Mouse (Mus musculus) kidney, embryonic 15.5 days (tissue): ENCODE measurements at regions not wholly inside any gene's neighbourhood (a gene's known extent, or its start where the extent isn't known, plus 50 kb on each side); places are given as distances from the start of the nearest gene placed in this dataset.

Experiments
- ATAC-seq: fragments of 200-750 bp; cut with Nextera tagmentation; replicated peaks from 2 replicates; pipeline ENCODE4 v1.8.0; 2017; ENCODE audit warnings: moderate TSS enrichment; ENCODE audit not compliant: low FRiP score
- H3K27ac ChIP-seq: fragments of 300-500 bp; sonication (generic); 2 replicates; pipeline ENCODE4 v1.5.1; 2015; ENCODE audit warnings: mild to moderate bottlenecking, inconsistent platforms
- H3K27me3 ChIP-seq: fragments of 300-500 bp; sonication (generic); 2 replicates; pipeline ENCODE4 v1.6.1; 2015; ENCODE audit warnings: inconsistent platforms
- H3K36me3 ChIP-seq: fragments of 300-500 bp; sonication (generic); 2 replicates; pipeline ENCODE4 v1.6.1; 2015; ENCODE audit warnings: inconsistent platforms
- H3K4me1 ChIP-seq: fragments of 300-500 bp; sonication (generic); 2 replicates; pipeline ENCODE4 v1.6.1; 2015; ENCODE audit warnings: inconsistent platforms
- H3K4me2 ChIP-seq: fragments of 300-500 bp; sonication (generic); 2 replicates; pipeline ENCODE4 v1.6.1; 2015; ENCODE audit warnings: moderate library complexity, mild to moderate bottlenecking, inconsistent platforms
- H3K4me3 ChIP-seq: fragments of 300-500 bp; sonication (generic); replicated peaks from 2 replicates; pipeline ENCODE4 v1.5.1; 2015; ENCODE audit warnings: mild to moderate bottlenecking, inconsistent platforms
- H3K9ac ChIP-seq: fragments of 300-500 bp; sonication (generic); 2 replicates; pipeline ENCODE4 v1.6.1; 2015; ENCODE audit warnings: mild to moderate bottlenecking, inconsistent platforms
- H3K9me3 ChIP-seq: fragments of 300-500 bp; sonication (generic); replicated peaks from 2 replicates; pipeline ENCODE4 v1.6.1; 2016; ENCODE audit warnings: inconsistent platforms
- WGBS: fragments of 180-500 bp; shearing (Covaris S2); methylation state at CpG from one replicate; pipeline ENCODE4 v1.1.7; 2015; ENCODE audit warnings: mixed read lengths; 5-methylcytosine and 5-hydroxymethylcytosine counted together

DNA sequence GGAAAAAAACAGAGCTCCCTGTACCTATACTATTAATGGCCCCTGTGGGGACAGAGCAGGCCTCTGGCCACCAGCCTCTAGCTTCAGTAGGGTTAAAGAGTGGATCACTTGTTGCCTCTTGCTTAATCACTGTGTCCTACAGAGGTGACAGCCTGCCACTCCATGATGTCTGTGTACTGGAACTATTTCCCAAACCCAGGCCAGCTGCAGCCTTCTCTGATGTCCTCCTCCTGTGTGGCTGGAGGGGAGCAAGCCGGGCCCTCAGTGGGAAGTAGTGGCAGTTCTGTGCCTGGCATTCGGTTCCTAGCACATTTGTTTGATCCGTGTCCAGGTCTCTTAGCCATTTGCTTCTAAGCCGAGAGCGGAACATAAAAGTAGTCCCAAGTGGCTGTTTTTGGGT lies 207.7 kb upstream of the Cadm1 start:
- H3K36me3 ChIP-seq = no peaks in the 10 kb centered on the region
- no peak overlapping the region for H3K4me2 ChIP-seq
- H3K27ac ChIP-seq = no peak overlapping the region
- no peak overlapping the region for H3K9ac ChIP-seq
- no peaks in the 10 kb centered on the region for H3K9me3 ChIP-seq
- H3K4me1 ChIP-seq = peaks cover 3% of the 10 kb centered on the region; the same call in 1 of the 2 replicates
- H3K27me3 ChIP-seq = no peaks in the 10 kb centered on the region
- WGBS = 57% methylated on average over 5 of the region's 5 CpGs
- ATAC-seq = no peak
- H3K4me3 ChIP-seq = no peak overlapping the region

DNA sequence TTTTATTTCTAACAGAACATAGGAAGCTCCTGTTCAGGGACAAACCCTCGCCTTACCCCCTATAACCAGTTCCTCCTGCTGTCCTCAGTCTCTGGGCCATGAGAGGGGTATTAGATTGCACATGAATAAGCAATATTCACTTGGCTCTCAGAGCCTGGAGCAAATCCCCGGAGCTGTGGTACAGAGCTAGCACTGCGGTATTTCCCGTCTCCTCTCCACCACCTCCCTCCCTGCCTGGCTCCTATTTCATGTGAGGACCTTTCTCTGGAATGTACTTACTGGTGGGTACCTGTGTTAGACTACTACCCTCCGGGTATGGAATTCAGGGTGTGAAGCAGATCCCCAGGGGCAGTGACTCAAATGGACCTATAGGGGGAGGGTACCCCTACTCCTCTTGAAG lies 206.9 kb upstream of the Cadm1 start:
- no peaks in the 10 kb centered on the region for H3K36me3 ChIP-seq
- no peak overlapping the region for H3K4me2 ChIP-seq
- no peak overlapping the region for H3K27ac ChIP-seq
- no peak overlapping the region for H3K4me3 ChIP-seq
- no peaks in the 10 kb centered on the region for H3K9me3 ChIP-seq
- H3K9ac ChIP-seq = no peak overlapping the region
- H3K4me1 ChIP-seq = peaks cover 3% of the 10 kb centered on the region; the same call in 1 of the 2 replicates
- H3K27me3 ChIP-seq = no peaks in the 10 kb centered on the region
- 51% methylated on average over 5 of the region's 5 CpGs for WGBS
- 0 out of 2 replicates have a peak, but pooled peaks have one; percentile 33 for ATAC-seq

DNA sequence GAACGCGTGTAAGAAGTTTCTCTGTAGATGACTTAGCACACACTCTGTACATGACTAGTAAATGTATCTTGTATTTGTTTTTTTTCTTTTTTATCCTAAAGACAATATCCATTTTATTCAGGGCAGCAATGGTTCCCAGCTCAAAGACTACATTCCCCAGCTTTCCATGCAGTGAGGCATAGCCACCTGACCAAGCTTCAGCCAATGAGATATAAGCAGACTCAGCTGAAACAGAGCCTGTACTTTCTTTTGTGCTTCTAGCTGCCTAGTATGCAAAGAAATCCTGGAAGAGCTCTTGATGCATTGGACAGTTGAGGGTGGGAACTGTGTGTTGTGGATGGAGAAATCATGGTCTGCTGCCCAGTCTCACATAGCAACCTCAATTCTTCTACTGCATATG lies 202.4 kb upstream of the Cadm1 start:
- H3K27me3 ChIP-seq = no peaks in the 10 kb centered on the region
- no peak overlapping the region for H3K4me3 ChIP-seq
- no peak overlapping the region for H3K4me2 ChIP-seq
- no peaks in the 10 kb centered on the region; the same call in 1 of the 2 replicates for H3K4me1 ChIP-seq
- WGBS = 99% methylated on average over 2 of the region's 2 CpGs
- ATAC-seq = no peak
- no peak overlapping the region for H3K27ac ChIP-seq
- no peak overlapping the region for H3K9ac ChIP-seq
- no peaks in the 10 kb centered on the region for H3K36me3 ChIP-seq
- H3K9me3 ChIP-seq = no peaks in the 10 kb centered on the region

DNA sequence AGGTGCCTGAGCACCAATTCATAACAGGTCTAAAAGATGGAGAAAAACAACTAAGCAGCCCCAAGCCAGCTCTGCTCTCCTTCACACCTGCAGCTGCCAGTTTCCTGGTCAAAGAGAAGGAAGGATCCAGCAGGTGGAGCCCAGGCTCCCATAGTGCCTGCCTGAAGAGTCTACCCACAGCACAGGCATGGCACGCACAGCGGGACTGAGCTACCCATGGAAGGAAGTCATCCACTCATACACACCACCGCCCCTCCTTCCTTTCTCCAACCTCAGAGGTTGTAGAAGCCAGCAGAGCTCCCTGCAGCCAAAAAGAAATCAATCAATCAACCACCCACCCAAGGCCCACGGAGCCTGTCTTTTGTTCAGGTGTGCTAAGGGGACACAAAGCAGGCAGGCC lies 197.0 kb upstream of the Cadm1 start:
- WGBS = 62% methylated on average over 4 of the region's 4 CpGs
- no peaks in the 10 kb centered on the region for H3K36me3 ChIP-seq
- H3K4me2 ChIP-seq = no peak overlapping the region
- no peaks in the 10 kb centered on the region for H3K27me3 ChIP-seq
- no peaks in the 10 kb centered on the region for H3K4me1 ChIP-seq
- no peak overlapping the region for H3K9ac ChIP-seq
- no peak overlapping the region for H3K27ac ChIP-seq
- H3K4me3 ChIP-seq = no peak overlapping the region
- no peaks in the 10 kb centered on the region for H3K9me3 ChIP-seq
- ATAC-seq = no peak

DNA sequence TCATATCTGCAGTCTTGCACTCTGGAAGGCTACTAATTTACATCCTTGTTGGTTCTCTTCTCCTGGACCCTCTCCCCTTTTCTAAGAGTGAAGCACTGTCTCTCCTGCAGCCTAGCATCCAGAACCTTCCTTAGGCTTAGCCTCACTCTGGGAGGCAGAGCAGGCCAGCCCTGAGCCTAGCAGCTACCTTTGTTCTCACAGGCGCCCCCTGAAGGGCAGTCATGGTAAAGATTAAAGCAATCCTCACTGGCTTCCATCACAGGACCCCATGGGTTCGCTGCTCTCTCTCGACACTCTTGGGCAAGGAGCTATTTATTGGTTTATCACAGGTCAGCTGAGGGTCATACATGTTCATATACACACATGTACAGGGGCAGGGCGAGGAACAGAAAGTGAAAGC lies 191.8 kb upstream of the Cadm1 start:
- 71% methylated on average over 4 of the region's 4 CpGs for WGBS
- H3K4me3 ChIP-seq = no peak overlapping the region
- H3K36me3 ChIP-seq = no peaks in the 10 kb centered on the region
- H3K9me3 ChIP-seq = no peaks in the 10 kb centered on the region
- ATAC-seq = no peak
- no peak overlapping the region for H3K4me2 ChIP-seq
- H3K27ac ChIP-seq = no peak overlapping the region
- H3K27me3 ChIP-seq = 0 out of 2 replicates have a peak, but pooled peaks cover 3% of the 10 kb centered on the region
- no peak overlapping the region for H3K9ac ChIP-seq
- no peaks in the 10 kb centered on the region for H3K4me1 ChIP-seq

DNA sequence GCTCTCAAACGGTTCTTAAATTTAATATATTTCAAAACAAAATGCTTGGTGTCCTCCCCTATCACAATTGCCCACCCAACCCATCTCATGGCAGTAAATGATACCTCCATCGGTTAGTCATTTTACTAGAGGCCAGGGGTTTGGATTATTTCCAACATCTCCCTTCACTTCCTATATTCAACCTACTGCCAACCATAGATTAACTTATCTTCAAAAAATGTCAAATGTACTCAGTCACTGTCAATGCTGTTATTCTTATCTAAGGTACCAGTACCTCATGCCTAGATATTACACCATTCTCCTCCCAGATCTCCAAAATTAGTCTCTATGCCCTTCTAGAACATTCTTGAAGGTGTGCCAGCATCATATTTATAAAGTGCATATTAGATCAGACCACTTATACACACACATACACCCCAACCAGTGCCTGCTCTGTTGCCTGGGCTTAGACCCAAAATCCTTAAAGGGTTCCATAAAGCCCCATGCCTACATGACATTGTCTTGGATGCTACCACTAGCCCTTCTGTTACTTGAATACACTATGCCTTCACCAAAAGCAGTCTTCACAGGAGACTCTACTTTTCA lies 183.4 kb upstream of the Cadm1 start:
- Histone ChIP-seq H3K9me3 (no peaks in the 10 kb centered on the region), H3K9ac (no peak overlapping the region), H3K4me3 (no peak overlapping the region), H3K27ac (no peak overlapping the region), H3K36me3 (no peaks in the 10 kb centered on the region), H3K4me1 (no peaks in the 10 kb centered on the region), H3K27me3 (0 out of 2 replicates have a peak, but pooled peaks cover 5% of the 10 kb centered on the region), H3K4me2 (no peak overlapping the region)
- WGBS = 61% methylated on average over 2 of the region's 2 CpGs
- no peak for ATAC-seq

DNA sequence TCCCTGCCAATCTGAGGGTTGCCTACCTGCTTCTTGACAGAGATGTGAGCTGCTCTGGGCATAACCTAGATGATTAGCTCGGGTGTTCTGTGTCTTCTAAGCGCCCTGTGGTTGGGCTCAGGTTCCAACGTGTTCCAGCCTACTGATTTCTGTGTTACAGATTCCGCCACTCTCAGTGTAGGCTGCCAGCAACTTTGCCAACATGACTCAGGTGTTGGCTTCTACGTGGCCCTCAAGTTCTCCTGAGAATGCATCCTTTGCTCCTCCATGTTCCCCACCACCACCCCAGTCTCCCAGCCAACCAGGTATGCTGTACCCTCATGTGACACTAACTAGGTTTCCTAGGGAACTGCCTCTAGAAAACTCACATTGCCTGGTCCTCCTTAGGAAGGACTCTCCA lies 179.7 kb upstream of the Cadm1 start:
- H3K27ac ChIP-seq = no peak overlapping the region
- peaks cover 8% of the 10 kb centered on the region for H3K4me1 ChIP-seq
- WGBS = 61% methylated on average over 5 of the region's 5 CpGs
- H3K9me3 ChIP-seq = no peaks in the 10 kb centered on the region
- H3K4me2 ChIP-seq = no peak overlapping the region
- H3K4me3 ChIP-seq = no peak overlapping the region
- no peak for ATAC-seq
- no peak overlapping the region for H3K9ac ChIP-seq
- 0 out of 2 replicates have a peak, but pooled peaks cover 4% of the 10 kb centered on the region for H3K27me3 ChIP-seq
- no peaks in the 10 kb centered on the region for H3K36me3 ChIP-seq

DNA sequence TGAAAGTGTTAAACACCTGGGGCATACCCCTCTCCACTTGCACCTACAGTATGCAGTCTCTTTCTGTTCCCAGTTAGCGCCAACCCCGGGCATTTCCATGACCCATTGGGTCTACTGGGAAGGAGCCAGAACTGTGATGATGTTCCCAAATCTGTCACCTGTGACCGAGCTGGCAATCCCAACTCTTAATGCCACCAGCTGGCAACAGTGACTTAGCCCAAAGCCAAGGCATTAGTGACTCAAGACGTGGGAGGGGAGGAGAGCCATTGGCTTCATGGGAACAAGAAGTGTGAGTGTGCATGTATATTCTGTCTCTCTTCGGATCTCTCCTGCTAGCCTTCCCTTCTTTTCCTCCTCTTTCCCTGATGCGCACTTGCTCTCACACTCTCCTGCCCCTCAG lies 178.9 kb upstream of the Cadm1 start:
- 92% methylated on average over 6 of the region's 6 CpGs for WGBS
- H3K36me3 ChIP-seq = no peaks in the 10 kb centered on the region
- H3K9me3 ChIP-seq = no peaks in the 10 kb centered on the region
- H3K4me2 ChIP-seq = no peak overlapping the region
- no peak overlapping the region for H3K4me3 ChIP-seq
- peaks cover 8% of the 10 kb centered on the region for H3K4me1 ChIP-seq
- 0 out of 2 replicates have a peak, but pooled peaks cover 4% of the 10 kb centered on the region for H3K27me3 ChIP-seq
- no peak for ATAC-seq
- no peak overlapping the region for H3K9ac ChIP-seq
- H3K27ac ChIP-seq = no peak overlapping the region

DNA sequence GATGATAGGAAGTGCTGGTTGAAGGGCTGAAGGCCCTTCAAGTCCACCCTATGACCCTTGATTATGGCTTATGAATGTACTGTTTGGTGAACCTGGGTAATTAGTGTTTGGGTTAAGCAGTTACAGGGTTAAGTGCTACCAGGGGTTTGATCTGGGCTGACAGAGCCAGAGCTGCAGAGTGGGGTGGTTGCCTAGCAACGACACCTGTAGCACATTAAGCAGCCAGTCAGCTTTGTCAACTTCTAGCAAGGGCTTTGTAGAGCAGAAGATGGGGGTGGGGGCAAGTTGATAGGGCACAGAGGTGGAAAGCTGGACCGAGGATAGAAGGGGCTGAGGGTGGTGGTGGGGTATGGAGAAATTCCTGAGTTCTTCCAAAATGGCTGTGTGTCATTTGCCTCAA lies 177.0 kb upstream of the Cadm1 start:
- Histone ChIP-seq H3K27ac (no peak overlapping the region), H3K9me3 (no peaks in the 10 kb centered on the region), H3K36me3 (no peaks in the 10 kb centered on the region), H3K4me3 (no peak overlapping the region), H3K4me1 (peaks cover 12% of the 10 kb centered on the region), H3K4me2 (no peak overlapping the region), H3K27me3 (0 out of 2 replicates have a peak, but pooled peaks cover 4% of the 10 kb centered on the region), H3K9ac (no peak overlapping the region)
- peak; percentile 79 for ATAC-seq
- WGBS = 24% methylated on average over 2 of the region's 2 CpGs

DNA sequence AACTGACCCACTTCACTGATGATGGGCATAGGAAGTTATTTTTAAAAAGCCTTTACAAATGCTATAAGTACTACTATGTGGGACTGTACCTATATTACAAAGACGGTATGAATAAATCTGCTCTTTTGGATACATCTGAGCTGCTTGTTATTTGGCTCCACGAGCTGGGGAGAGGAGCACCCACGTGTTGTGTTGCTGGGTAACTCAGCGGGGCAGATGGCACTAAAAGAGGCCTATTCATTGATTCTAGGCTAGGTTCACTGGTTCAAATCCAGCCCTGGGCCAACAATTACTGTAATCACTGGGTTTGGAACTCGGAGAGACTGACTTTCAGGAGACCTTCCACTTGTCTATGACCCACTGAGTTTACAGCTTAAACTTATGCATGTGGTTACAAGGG lies 176.0 kb upstream of the Cadm1 start:
- ATAC-seq = no peak
- Histone ChIP-seq H3K27ac (no peak overlapping the region), H3K9ac (no peak overlapping the region), H3K27me3 (0 out of 2 replicates have a peak, but pooled peaks cover 4% of the 10 kb centered on the region), H3K36me3 (no peaks in the 10 kb centered on the region), H3K4me2 (no peak overlapping the region), H3K4me1 (peaks cover 18% of the 10 kb centered on the region), H3K9me3 (no peaks in the 10 kb centered on the region), H3K4me3 (no peak overlapping the region)
- WGBS = 76% methylated on average over 5 of the region's 5 CpGs

DNA sequence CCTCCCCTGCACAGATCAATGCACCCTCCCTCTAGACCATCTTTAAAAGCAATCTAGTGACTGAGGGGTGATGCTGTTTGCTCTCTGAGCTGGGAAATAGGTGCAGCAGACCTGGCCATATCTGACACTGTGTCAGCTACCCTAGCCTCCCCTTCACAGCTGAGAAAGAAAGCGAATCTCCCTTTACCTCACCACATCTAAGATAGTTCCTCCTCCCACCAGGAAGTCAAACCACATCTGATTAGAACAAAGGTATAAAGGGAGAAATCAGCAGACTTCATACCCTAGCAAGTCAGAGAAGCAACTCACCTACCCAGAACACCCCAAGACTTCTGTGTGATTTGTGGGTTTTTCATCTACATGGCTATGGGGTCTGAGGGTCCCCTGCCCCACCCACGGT lies 175.6 kb upstream of the Cadm1 start:
- Histone ChIP-seq H3K4me3 (no peak overlapping the region), H3K4me2 (no peak overlapping the region), H3K4me1 (peaks cover 18% of the 10 kb centered on the region), H3K36me3 (no peaks in the 10 kb centered on the region), H3K9ac (no peak overlapping the region), H3K9me3 (no peaks in the 10 kb centered on the region), H3K27me3 (0 out of 2 replicates have a peak, but pooled peaks cover 4% of the 10 kb centered on the region), H3K27ac (no peak overlapping the region)
- WGBS = 78% methylated on average over 2 of the region's 2 CpGs
- ATAC-seq = no peak

DNA sequence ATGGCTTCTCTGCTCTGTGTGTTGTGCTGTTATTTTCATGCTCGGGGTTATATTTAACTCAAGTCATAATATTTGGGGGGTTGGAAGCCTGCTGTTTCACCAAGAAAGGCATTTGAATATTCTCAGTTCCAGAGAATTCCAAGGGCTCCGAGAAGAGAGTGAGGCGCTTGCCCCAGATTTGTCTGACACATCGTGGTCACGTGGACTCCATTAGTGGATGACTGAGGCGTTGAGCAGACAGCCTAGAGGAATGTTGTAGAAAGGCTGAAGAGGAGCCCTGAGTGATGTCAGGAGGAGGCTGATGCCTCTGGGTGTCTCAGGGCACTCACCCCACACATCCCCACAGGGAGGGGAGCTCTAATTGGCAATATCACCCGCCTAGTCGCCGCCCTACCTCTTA lies 175.1 kb upstream of the Cadm1 start:
- no peak overlapping the region for H3K4me3 ChIP-seq
- H3K27me3 ChIP-seq = 0 out of 2 replicates have a peak, but pooled peaks cover 4% of the 10 kb centered on the region
- no peaks in the 10 kb centered on the region for H3K36me3 ChIP-seq
- peaks cover 18% of the 10 kb centered on the region for H3K4me1 ChIP-seq
- 87% methylated on average over 9 of the region's 9 CpGs for WGBS
- ATAC-seq = no peak
- H3K4me2 ChIP-seq = no peak overlapping the region
- no peaks in the 10 kb centered on the region for H3K9me3 ChIP-seq
- H3K9ac ChIP-seq = no peak overlapping the region
- H3K27ac ChIP-seq = no peak overlapping the region
